ENCODE assay signal across 14 mouse cellular contexts in the genomic region with DNA sequence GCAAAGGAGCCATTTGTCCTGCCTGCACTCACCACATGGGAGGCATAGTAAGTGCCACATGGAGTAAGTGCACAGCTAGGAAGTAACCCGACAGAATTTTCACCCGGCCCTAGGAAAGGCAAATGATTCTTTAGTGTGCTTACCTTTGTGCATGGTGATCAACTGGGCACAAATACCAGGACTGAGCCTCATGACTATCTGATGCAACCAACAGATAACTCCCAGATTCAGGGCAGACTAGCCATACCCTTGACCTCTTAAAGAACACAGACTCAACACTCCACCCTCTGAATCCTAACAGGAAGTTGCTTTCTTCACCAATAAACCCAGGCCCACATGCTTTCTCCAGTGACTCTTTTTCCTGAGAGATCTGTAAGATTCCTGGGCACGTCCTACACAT. TPM values are rescaled to one million over a fixed set of nuclear protein-coding genes. Genes with fewer than 3 reads are reported as not detected.
DNase-seq lines count a peak whose midpoint lies in the region; ATAC-seq and TF ChIP-seq lines count a peak whose summit lies in the region.
"Had no signal": no experiment of that assay in that cellular context is flagged by ENCODE, and none has a peak within 500 bp of the region (broad histone marks: within the 10 kb centered on the region; RNA-seq: fewer than 3 reads in every experiment).

No protein-coding gene starts in this region.

- H3K4me3 ChIP-seq in embryonic facial prominence, embryonic 15.5 days (replicated peaks): no peak overlapping the region
- H3K4me3 ChIP-seq in embryonic facial prominence, embryonic 10.5 days: no peak overlapping the region
- H3K4me3 ChIP-seq in neural tube, embryonic 11.5 days (ENCODE audit: low read depth, low read length): no peak overlapping the region
- H3K4me3 ChIP-seq in macrophage (ENCODE audit: inconsistent target): peak overlapping the region; percentile 6; the same call in 1 of the 2 replicates
- no peak overlapping the region for H3K4me3 ChIP-seq in kidney, adult 2 months (ENCODE audit: insufficient read depth, low read depth, low read length)
- H3K4me3 ChIP-seq: erythroblast, embryonic 14.5 days had no signal

- H3K79me2 ChIP-seq in macrophage (ENCODE audit: inconsistent target): no peaks in the 10 kb centered on the region

- no peak overlapping the region for H3K4me2 ChIP-seq in embryonic facial prominence, embryonic 15.5 days (replicated peaks)
- no peak overlapping the region for H3K4me2 ChIP-seq in neural tube, embryonic 11.5 days (ENCODE audit: low read depth)

- no peak for TF ChIP-seq CTCF in kidney, adult 2 months (conservative IDR thresholded peaks at IDR 0.05; ENCODE audit: insufficient read depth, insufficient read length, low read depth, low read length)

- no peak for TF ChIP-seq POLR2A in kidney, adult 2 months (IDR thresholded peaks at IDR 0.05; ENCODE audit: low read depth, low read length)

- 0 out of 2 replicates have a peak, but pooled peaks have one; percentile 7 for ATAC-seq in embryonic facial prominence, embryonic 15.5 days (ENCODE audit: insufficient number of reproducible peaks, low FRiP score, low TSS enrichment, low read depth)
- no peak for ATAC-seq in neural tube, embryonic 11.5 days (ENCODE audit: insufficient read depth, low FRiP score, low TSS enrichment)

- H3K36me3 ChIP-seq in embryonic facial prominence, embryonic 15.5 days: no peaks in the 10 kb centered on the region
- H3K36me3 ChIP-seq in embryonic facial prominence, embryonic 10.5 days (replicated peaks): peaks cover 7% of the 10 kb centered on the region
- no peaks in the 10 kb centered on the region for H3K36me3 ChIP-seq in neural tube, embryonic 11.5 days (ENCODE audit: control insufficient read depth, insufficient read depth, low read length)
- no peaks in the 10 kb centered on the region for H3K36me3 ChIP-seq in macrophage (ENCODE audit: inconsistent target)
- no peaks in the 10 kb centered on the region for H3K36me3 ChIP-seq in kidney, adult 2 months (ENCODE audit: control insufficient read depth, insufficient read depth, low read length)

- no peak overlapping the region for H3K27ac ChIP-seq in embryonic facial prominence, embryonic 15.5 days (replicated peaks)
- no peak overlapping the region for H3K27ac ChIP-seq in embryonic facial prominence, embryonic 10.5 days (replicated peaks)
- peak overlapping the region; percentile 44; the same call in 1 of the 2 replicates for H3K27ac ChIP-seq in neural tube, embryonic 11.5 days (ENCODE audit: low read depth, low read length)
- H3K27ac ChIP-seq in macrophage: peak overlapping the region; percentile 94
- no peak overlapping the region for H3K27ac ChIP-seq in kidney, adult 2 months (ENCODE audit: insufficient read depth, low read depth, low read length)

- H3K9ac ChIP-seq in embryonic facial prominence, embryonic 15.5 days: no peak overlapping the region
- no peak overlapping the region for H3K9ac ChIP-seq in neural tube, embryonic 11.5 days (ENCODE audit: low read length)

- 0 out of 2 replicates have a peak, but pooled peaks cover 3% of the 10 kb centered on the region for H3K4me1 ChIP-seq in embryonic facial prominence, embryonic 15.5 days
- H3K4me1 ChIP-seq in embryonic facial prominence, embryonic 10.5 days: peaks cover 31% of the 10 kb centered on the region
- peaks cover 10% of the 10 kb centered on the region for H3K4me1 ChIP-seq in neural tube, embryonic 11.5 days (ENCODE audit: control insufficient read depth, insufficient read depth, low read length)
- no peaks in the 10 kb centered on the region for H3K4me1 ChIP-seq in kidney, adult 2 months (ENCODE audit: control insufficient read depth, insufficient read depth, low read length)

- no peaks in the 10 kb centered on the region for H3K27me3 ChIP-seq in embryonic facial prominence, embryonic 15.5 days
- H3K27me3 ChIP-seq in embryonic facial prominence, embryonic 10.5 days (replicated peaks; ENCODE audit: low read depth, poor library complexity, severe bottlenecking): no peaks in the 10 kb centered on the region
- H3K27me3 ChIP-seq in neural tube, embryonic 11.5 days (ENCODE audit: control insufficient read depth, insufficient read depth, low read length): no peaks in the 10 kb centered on the region
- no peaks in the 10 kb centered on the region for H3K27me3 ChIP-seq in kidney, adult 2 months (replicated peaks; ENCODE audit: control insufficient read depth, insufficient read depth, low read length)

- no peaks in the 10 kb centered on the region for H3K9me3 ChIP-seq in embryonic facial prominence, embryonic 15.5 days (replicated peaks)
- H3K9me3 ChIP-seq in embryonic facial prominence, embryonic 10.5 days: no peaks in the 10 kb centered on the region
- no peaks in the 10 kb centered on the region for H3K9me3 ChIP-seq in neural tube, embryonic 11.5 days (ENCODE audit: control insufficient read depth, low read length)

- 61% methylated on average over 3 of the region's 3 CpGs for WGBS in embryonic facial prominence, embryonic 15.5 days
- WGBS in embryonic facial prominence, embryonic 10.5 days: 61% methylated on average over 3 of the region's 3 CpGs
- WGBS in neural tube, embryonic 11.5 days: 69% methylated on average over 3 of the region's 3 CpGs
- WGBS in macrophage (ENCODE audit: missing documents): 54% methylated on average over 3 of the region's 3 CpGs
- 62% methylated on average over 3 of the region's 3 CpGs for WGBS in kidney, adult 2 months

- no peak for DNase-seq in embryonic facial prominence, embryonic 10.5 days (ENCODE audit: low spot score)
- no peak for DNase-seq in neural tube, embryonic 11.5 days (ENCODE audit: low spot score)
- DNase-seq in neural tube, embryonic 10.5 days (ENCODE audit: extremely low spot score, low spot score): no peak
- DNase-seq in yolk sac, embryonic 10.5 days (ENCODE audit: low spot score): peak; percentile 30
- DNase-seq in kidney, adult 2 months: no peak
- no peak for DNase-seq in ovary, postnatal 10 days (ENCODE audit: low spot score)

RNA-seq across cellular contexts. Expression of a gene that starts 31.1 kb away (rescaled TPM):
- not detected in 2 replicates for polyA plus RNA-seq in embryonic facial prominence, embryonic 15.5 days (2015; fragmentation: Nextera tagmentation; extraction: Ambion mirVana)
- 0.07 and 0.16 TPM in 2 replicates for polyA plus RNA-seq in embryonic facial prominence, embryonic 10.5 days (2016; fragmentation: Nextera tagmentation; extraction: Ambion mirVana)
- not detected in 2 replicates for polyA plus RNA-seq in neural tube, embryonic 11.5 days (2014; fragmentation: Nextera tagmentation; extraction: Ambion mirVana)
- total RNA-seq in macrophage (2018; cell fraction: chromatin; rRNA removed): not detected
- not detected for total RNA-seq in macrophage (2018; cell fraction: cytosol; rRNA removed)
- total RNA-seq in macrophage (2018; cell fraction: nucleus; rRNA removed): not detected
- not detected in 3 replicates for polyA plus RNA-seq in macrophage (2018)
- 0.03 TPM in 1 of 2 replicates, not detected in the other for polyA plus RNA-seq in kidney, adult 2 months (2012; rRNA removed)
- total RNA-seq: adrenal gland, postnatal 36 days; gastrocnemius, postnatal 36 days; heart, postnatal 14 days; neutrophil, adult 5-6 weeks had no signal
- polyA plus RNA-seq: erythroblast, embryonic 14.5 days; small intestine, adult 2 months had no signal

RNA-seq across cellular contexts. Expression of a gene that starts 43.8 kb away (rescaled TPM):
- polyA plus RNA-seq in embryonic facial prominence, embryonic 15.5 days (2015; fragmentation: Nextera tagmentation; extraction: Ambion mirVana): 54.0 and 60.3 TPM in 2 replicates
- polyA plus RNA-seq in embryonic facial prominence, embryonic 10.5 days (2016; fragmentation: Nextera tagmentation; extraction: Ambion mirVana): 76.8 TPM in 2 replicates
- polyA plus RNA-seq in neural tube, embryonic 11.5 days (2014; fragmentation: Nextera tagmentation; extraction: Ambion mirVana): 55.5 and 62.7 TPM in 2 replicates
- total RNA-seq in macrophage (2018; cell fraction: chromatin; rRNA removed): 10 to 100 TPM in 20 of 26 experiments, 1 to 10 TPM in 6; 3.4 to 52.2 (median 24.5) TPM
- 10 to 100 TPM in 18 of 26 experiments, 1 to 10 TPM in 8; 3.1 to 16.7 (median 12.5) TPM for total RNA-seq in macrophage (2018; cell fraction: cytosol; rRNA removed)
- 10 to 100 TPM in 19 of 26 experiments, 1 to 10 TPM in 7; 3.6 to 56.0 (median 13.7) TPM for total RNA-seq in macrophage (2018; cell fraction: nucleus; rRNA removed)
- 9.0 to 12.1 TPM (median 10.9 TPM) in 3 replicates for polyA plus RNA-seq in macrophage (2018)
- 1.2 and 3.8 TPM in 2 replicates for polyA plus RNA-seq in kidney, adult 2 months (2012; rRNA removed)

Comparison
In these comparisons a context has a peak if more than half of its experiments do, and no peak if none do; other contexts are left out.
1. H3K27ac ChIP-seq: peak in neural tube, embryonic 11.5 days (single experiment) and macrophage (single experiment); none in embryonic facial prominence, embryonic 15.5 days (single experiment), embryonic facial prominence, embryonic 10.5 days (single experiment) and kidney, adult 2 months (single experiment).